Mouse (Mus musculus) inflammation-experienced regulatory T-cells, adult 6 months (primary cell): ENCODE results near the gene Ccdc194. TPM values are rescaled to one million over a fixed set of nuclear protein-coding genes. Genes with fewer than 3 reads are reported as not detected.
"Not testable (repeated sequence)": the region's sequence is repeated elsewhere in the genome, so short reads cannot be mapped to it uniquely, and the experiment has no call there.

Experiments used
- ATAC-seq: one replicate; pipeline ENCODE4 v1.8.0; 2017
- polyA plus RNA-seq, 3 experiments: library from polyadenylated mRNA; unstranded; fragments of 100-300 nt; shearing (Covaris generic); gene quantifications; one replicate each; pipeline ENCODE4 v1.2.1; 2017

Ccdc194 gene
- polyA plus RNA-seq, 3 experiments from 2014 or later, result not detected

GRCm38 (mm10) chr8:71552770-71553169 is 27.3 kb upstream of the Ccdc194 start:
- ATAC-seq, result no peak

GRCm38 (mm10) chr8:71550754-71551153 is 25.2 kb upstream of the Ccdc194 start:
- ATAC-seq, result no peak

- no peak for ATAC-seq
These were observed 22.1 kb upstream of the Ccdc194 start for GRCm38 (mm10) chr8:71547590-71547989.

GRCm38 (mm10) chr8:71545053-71545452 is 19.5 kb upstream of the Ccdc194 start:
- no peak for ATAC-seq

- no peak for ATAC-seq
These were observed 18.2 kb upstream of the Ccdc194 start for GRCm38 (mm10) chr8:71543755-71544154.

GRCm38 (mm10) chr8:71542632-71543343 is 17.3 kb upstream of the Ccdc194 start, which contains the start of gene Mvb12a:
Gene Mvb12a, plus strand, starts transcription at chr8:71542922.
- ATAC-seq, result peak; percentile 98

GRCm38 (mm10) chr8:71537028-71537867 is 11.7 kb upstream of the Ccdc194 start, which contains the start of gene Bst2:
Gene Bst2, minus strand, starts transcription at chr8:71537456.
- peak; percentile 99 for ATAC-seq

GRCm38 (mm10) chr8:71535663-71536062 is 10.2 kb upstream of the Ccdc194 start:
- no peak for ATAC-seq

- ATAC-seq, result no peak
These were observed 8.8 kb upstream of the Ccdc194 start for GRCm38 (mm10) chr8:71534263-71534810.

- ATAC-seq, result not testable (repeated sequence)
These were observed 5.4 kb upstream of the Ccdc194 start for GRCm38 (mm10) chr8:71530735-71531467.

DNA sequence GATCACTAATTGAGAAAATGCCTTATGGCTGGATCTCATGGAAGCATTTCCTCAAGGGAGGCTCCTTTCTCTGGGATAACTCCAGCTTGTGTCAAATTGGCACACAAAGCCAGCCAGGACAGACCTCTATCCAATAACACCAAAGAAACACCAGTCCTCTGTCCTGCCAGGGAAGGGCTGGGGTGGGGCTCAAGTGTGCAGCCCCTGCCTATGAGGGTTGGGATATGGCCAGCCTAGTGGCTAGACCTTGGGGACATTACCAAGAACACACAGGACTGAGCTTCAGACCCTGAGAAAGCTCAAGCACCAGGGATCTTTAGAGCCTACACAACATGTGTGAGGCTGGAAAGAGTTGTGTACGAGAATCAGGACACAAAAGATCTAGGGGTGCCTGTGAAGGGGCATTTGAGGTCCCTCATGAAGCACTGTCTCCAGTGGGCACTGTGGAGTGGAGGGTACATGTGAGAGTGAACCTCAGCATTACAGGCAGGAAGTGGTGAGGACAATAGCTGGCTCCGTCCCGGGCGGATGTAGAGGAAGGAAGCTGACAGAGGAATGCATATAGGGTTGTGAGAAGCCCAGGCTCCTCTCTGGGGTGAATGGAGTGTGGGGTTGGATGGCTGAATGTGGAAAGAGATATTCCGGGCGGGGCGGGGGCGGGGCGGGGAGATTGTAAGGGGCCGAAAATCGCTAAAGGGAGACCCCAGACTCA is 3.0 kb upstream of the Ccdc194 start:
- ATAC-seq, result peak; percentile 100

GRCm38 (mm10) chr8:71527162-71527870 is 1.8 kb upstream of the Ccdc194 start:
- no peak for ATAC-seq

- no peak for ATAC-seq
These were observed 761 bp upstream of the Ccdc194 start for GRCm38 (mm10) chr8:71526272-71526671.

GRCm38 (mm10) chr8:71521634-71522033 is 3.9 kb downstream of the Ccdc194 start:
- ATAC-seq, result peak; percentile 85

DNA sequence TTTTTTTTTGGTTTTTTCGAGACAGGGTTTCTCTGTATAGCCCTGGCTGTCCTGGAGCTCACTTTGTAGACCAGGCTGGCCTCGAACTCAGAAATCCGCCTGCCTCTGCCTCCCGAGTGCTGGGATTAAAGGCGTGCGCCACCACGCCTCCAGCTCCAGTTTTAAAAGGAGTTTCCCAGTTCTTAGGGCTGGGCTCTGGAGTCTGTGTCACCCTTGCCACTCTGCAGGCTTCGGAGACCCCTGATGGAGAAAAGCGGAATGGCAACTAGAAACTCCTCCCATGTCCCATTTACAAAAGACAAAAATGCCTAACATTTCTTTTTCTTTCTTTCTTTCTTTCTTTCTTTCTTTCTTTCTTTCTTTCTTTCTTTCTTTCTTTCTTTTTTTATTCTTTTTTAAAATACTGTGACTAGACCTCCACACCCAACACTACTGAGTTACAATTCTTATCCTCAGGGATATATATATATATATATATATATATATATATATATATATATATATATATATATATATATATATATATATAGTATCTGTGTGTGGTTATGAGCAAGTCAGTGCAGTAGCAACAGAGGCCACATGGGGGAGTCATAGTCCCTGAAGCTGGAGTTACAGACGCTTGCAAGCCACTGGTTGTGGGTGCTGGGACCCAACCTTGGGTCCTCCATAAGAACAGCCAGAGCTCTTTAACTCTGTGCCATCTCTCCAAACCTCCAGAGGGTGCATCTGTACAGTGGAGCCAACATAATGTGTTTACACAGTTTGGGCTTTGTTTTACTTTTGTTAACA is 6.3 kb downstream of the Ccdc194 start:
- peak; percentile 76 for ATAC-seq

GRCm38 (mm10) chr8:71516786-71517185 is 8.7 kb downstream of the Ccdc194 start:
- ATAC-seq, result no peak

DNA sequence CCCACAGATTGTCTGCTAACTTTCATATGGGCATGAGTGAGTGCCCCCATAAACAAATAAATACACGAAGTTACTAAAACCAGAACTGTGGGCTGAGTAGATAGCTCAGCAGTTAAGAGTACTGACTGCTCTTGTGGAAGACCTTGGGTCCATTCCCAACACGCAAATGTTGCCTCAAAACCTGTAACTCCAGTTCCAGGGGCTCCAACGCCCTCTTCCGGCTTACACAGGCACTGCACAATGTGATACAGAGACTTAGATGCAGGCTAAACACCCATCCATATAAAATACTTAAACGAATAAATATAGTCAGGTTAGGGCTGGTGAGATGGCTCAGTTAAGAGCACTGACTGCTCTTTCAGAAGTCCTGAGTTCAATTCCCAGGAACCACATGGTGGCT is 10.5 kb downstream of the Ccdc194 start:
- ATAC-seq, result no peak

DNA sequence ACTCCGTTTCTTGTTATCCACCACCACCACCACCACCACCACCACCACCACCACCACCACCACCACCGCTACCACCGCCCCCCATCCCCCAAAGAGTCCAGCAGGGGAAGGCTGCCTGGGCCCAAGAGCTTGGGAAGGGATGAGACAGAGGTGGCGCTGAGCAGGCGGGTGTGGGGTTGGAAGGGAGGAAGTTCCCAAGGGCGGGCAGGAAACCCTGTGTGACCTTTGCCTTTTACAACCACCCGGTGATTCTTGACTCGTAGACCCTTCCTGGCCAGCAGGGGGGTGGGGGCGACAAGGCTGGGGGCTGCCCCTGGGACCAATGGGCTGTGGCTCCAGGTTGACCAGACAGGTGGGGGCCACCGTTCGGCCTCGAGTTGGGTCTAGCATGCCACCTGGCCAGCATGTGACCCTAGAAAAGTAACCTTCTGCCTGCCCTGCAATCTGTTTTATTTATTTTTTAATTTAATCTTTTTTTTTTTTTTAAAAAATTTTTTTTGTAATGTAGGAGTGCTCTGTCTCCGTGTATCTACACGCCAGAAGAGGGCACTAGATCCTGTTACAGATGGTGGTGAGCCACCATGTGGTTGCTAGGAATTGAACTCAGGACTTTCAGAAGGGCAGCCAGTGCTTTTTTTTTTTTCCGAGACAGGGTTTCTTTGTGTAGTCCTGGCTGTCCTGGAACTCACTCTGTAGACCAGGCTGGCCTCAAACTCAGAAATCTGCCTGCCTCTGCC is 12.3 kb downstream of the Ccdc194 start:
- no peak for ATAC-seq

- ATAC-seq, result no peak
These were observed 13.9 kb downstream of the Ccdc194 start, which contains the start of gene Plvap for GRCm38 (mm10) chr8:71511644-71512043. Gene Plvap, minus strand, starts transcription at chr8:71511752.

GRCm38 (mm10) chr8:71509316-71509715 is 16.2 kb downstream of the Ccdc194 start:
- no peak for ATAC-seq
